Mouse (Mus musculus) kidney, postnatal 14 days (tissue): ENCODE measurements around the gene Dnmt3b.

Experiments used
- DNase-seq: peaks from one replicate; pipeline ENCODE4 v3.0.0; 2022; ENCODE audit warnings: mixed read lengths

Gene Dnmt3b

DNA sequence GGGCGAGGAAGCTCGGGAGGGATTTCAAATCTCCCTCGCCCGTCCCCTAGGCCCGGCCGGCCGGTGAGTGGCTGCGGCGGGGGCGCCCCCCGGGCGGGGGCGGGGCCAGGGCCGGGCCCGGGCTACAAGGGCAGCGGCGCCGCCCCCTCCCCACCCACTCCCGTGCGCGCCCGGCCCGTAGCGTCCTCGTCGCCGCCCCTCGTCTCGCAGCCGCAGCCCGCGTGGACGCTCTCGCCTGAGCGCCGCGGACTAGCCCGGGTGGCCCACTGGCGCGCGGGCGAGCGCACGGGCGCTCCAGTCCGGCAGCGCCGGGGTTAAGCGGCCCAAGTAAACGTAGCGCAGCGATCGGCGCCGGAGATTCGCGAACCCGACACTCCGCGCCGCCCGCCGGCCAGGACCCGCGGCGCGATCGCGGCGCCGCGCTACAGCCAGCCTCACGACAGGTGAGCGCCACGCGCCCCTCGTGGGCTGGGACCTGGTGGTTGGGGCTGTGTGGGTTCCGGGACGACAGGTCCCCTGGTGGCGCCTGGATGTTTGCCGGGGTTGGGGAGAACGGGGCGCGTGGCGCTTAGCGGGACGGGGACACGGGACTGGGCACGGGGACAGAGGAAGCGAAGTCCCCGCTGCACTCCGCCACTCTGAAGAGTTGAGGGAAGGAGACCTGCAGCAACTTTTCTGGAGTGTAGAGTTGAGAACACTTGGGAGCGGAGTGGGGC, at the start of gene Dnmt3b:
Gene Dnmt3b, plus strand, starts transcription at position 153 of the 716 bp plus-strand sequence.
- DNase-seq = peak; percentile 85

DNA sequence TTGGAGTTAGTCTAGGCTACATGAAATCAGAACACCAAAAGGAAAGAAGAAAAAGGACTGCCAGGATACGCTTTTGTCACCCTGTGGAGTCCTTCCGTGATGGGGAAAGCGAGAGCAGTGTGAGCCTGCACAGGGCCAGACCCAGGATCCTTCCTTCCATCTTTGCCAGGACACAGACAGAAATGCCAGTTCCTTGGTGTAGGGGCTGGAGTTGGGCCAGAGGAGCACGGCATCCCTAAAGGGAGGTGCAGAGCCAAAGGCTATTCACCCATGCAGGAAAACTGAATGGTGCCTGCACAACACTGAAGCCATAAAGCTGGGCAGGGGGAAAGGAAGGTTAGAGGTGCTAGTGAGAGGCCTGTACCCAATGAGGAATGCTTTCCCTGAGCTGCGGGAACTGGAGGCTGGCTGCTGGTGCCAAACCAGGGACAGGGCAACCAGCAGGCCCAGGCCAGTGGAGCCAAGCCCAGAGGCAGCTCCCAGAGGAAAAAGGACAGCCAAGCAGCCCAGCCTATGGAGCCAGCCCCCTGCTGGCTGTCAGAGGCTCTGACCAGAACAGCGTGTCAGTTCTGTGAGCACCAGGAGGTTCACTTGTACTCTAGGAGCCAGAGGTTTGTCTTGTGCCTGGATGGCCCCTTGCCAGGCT, 49.1 kb upstream of the Dnmt3b start:
- peak; percentile 90 for DNase-seq

GRCm38 (mm10) chr2:153600667-153601648, 48.3 kb upstream of the Dnmt3b start:
- DNase-seq = peak; percentile 67

DNA sequence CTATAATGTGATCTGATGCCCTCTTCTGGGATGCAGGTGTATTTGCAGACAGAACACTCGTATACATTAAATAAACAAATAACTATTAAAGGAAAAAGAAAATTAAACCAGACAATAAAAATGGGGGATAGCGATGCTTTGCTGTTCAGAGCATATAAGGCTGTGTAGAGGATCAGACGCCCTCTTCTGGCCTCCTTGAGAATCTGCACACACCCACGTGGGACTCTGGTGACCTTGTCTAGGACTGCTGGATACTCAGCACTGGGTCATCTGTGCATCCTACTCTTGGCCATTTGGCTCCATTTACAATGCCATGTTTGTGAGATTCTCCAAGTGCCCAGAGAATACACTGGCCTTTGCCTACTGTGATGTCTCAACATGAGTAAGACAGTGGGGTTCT, 45.5 kb upstream of the Dnmt3b start:
- DNase-seq = no peak

GRCm38 (mm10) chr2:153606421-153606820, 42.8 kb upstream of the Dnmt3b start:
- DNase-seq = no peak

DNA sequence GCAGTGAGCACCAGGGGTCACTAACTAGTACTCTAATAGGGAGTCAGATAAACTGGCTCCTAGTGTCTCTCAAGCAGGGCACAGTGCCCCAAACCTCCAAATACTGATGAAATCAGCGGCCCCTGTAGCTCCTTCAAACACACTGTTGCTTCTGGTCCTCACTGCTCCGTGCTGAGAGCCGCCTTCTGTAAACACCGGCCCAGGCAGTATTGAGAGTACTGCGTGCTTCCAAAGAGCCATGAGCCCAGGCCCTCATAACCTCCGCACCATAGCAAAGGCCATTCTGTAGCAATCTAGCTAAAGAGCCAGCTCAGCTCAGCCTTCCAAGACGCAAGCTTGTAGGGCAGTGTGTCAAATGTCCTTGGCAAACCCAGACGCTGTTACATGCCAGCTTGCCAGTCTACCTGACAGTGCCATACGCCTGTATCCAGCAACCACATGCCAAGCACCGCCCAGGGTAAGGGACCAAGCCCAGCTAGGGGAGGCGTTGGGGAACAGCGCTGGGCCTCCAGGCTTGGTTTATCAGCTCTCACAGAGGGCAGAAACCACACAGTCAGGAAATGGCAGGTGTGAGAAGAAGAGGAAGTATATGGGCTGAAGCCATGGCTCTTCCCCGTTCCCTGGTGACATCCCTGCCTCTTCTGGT, 41.3 kb upstream of the Dnmt3b start:
- DNase-seq = peak; percentile 34

GRCm38 (mm10) chr2:153609058-153609457, 40.2 kb upstream of the Dnmt3b start:
- peak; percentile 50 for DNase-seq

- peak; percentile 93 for DNase-seq
Measured at GRCm38 (mm10) chr2:153609548-153609947, 39.7 kb upstream of the Dnmt3b start.

GRCm38 (mm10) chr2:153610426-153611240, 38.6 kb upstream of the Dnmt3b start:
- DNase-seq = peak; percentile 50

GRCm38 (mm10) chr2:153611241-153611630, 38.0 kb upstream of the Dnmt3b start:
- DNase-seq = no peak

DNA sequence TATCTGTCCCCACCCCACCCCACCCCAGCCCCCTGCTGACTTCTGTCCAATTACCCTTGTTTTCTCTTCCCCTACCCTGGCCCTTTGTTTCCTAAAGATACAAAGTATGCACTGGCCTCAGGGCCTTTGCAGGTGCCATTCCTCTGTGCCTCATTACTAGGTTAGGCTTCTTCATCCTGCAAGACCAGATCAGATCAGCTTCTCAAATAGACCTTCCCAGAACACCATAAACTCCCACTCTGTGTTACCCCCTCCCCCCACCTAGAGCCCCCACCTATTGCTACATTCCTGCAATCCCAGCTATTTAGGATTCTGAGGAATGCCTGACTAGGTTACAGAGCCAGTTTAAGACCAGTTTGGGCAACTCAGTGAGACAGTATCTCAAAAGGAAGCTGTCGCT, 37.5 kb upstream of the Dnmt3b start:
- DNase-seq = no peak

GRCm38 (mm10) chr2:153612594-153613281, 36.5 kb upstream of the Dnmt3b start:
- peak; percentile 48 for DNase-seq

DNA sequence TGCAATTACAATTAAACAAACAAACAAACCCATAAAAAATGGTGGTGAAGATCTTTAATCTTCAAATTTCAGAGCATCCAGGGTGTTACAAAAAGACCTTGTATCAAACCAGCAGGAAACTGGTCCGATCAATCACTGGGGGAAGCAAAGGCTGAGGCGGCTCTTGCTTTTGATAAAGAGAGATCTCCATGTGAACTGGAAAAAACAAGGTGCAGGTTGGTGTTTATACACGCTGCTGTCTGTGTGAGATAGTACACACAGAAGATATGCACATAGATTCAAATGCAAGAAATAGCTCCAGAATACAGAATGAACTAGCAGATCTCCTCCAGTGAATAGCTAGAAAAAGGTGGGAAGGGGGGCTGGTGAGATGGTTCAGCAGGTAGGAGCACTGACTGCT, 32.4 kb upstream of the Dnmt3b start:
- no peak for DNase-seq

DNA sequence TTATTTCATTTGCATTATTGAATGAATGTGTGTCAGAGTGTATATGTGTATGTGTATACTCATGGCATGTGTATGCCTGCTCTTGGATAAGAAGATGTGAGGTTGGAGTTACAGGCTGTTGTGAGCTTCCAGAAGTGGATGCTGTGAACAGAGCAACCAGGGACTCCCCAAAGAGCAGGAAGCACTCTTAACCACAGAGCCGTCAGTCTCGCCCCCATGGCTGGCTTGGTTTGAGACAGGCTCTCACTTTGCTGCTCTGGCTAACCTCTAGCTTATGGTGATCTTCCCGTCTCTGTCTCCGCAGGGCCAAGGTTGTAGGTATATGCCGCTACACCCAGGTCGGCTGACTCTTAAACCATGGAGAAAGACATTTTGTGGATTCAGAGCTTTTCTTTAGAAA, 30.8 kb upstream of the Dnmt3b start:
- DNase-seq = no peak

DNA sequence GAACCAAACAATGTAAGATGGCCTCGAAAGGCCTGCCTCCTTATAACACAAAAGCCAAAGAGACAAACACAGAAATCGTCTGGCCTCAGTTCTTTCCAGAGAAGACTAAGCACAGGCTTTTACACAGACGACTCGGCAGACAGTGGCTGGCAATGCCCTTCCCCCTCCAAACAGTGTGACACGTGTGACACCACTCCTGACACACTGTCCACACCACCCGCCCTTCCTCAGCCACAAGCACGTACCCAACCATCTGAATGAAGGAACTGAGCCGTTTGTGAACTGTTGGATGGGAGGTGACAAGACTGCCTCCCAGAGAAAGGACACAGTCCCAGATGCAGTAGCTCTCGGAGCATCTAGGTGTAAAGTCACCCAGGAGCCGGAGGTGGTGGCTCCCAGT, 30.4 kb upstream of the Dnmt3b start:
- no peak for DNase-seq

GRCm38 (mm10) chr2:153622449-153622848, 26.8 kb upstream of the Dnmt3b start:
- DNase-seq = no peak

DNA sequence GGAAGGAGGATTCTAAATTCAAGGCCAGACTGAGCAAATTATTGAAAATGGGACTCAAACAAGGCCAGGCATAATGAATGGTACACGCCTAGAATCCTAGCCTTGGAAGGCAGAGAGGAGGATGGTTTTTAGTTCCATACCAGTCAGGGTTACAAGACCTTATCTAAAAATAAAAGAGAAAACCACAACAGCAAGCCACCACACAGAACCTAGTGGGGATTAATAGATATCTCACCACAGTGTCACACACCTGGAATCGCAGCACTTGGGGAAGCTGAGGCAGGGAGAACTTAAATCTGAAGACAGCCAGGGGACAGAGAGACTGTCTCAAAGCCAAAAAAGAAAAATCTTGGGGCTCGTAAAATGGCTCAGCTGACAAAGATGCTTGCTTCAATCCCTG, 18.3 kb upstream of the Dnmt3b start:
- no peak for DNase-seq

DNA sequence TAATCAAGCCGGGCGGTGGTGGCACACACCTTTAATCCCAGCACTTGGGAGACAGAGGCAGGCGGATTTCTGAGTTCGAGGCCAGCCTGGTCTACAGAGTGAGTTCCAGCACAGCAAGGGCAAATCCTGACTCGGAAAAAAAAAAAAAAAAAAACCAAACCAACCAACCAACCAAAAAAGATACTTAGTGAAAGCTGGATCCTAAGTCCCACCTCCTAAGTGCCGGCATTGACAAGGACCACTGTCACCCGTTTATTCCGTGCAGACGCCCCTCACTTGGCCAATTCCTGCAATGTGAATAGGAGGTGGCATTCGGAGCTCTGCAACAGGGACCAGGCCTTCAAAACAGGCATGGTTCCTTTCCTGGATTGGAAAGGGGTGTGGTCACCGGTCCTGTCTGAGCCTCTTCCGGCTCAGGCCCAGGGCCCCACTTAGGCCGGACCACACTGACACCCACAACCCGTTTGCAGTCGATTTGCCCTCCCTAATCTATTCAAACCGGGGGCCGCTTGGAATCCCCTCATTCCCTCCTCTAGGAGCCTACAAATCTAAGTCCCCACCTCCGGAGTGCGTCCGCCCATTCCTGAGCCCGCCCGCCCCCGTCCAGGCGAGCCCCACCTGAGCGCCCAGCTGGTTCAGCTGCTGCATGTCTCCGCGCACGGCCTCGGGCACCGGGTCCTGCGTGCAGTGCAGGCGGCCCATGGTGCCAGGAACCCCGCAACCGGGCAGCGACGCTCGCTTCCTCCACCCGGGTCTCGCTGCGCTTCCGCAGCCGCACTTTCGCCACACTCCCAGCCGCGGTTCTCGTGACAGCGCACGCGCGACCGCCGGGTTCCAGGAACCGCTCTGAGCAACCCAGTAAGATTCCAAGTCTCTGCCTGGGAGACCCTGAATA, 17.0 kb upstream of the Dnmt3b start, which contains the start of gene Commd7:
Gene Commd7, minus strand, starts transcription at position 806 of the 895 bp plus-strand sequence.
- DNase-seq = peak; percentile 92

GRCm38 (mm10) chr2:153632871-153633226, 16.4 kb upstream of the Dnmt3b start:
- DNase-seq = no peak

DNA sequence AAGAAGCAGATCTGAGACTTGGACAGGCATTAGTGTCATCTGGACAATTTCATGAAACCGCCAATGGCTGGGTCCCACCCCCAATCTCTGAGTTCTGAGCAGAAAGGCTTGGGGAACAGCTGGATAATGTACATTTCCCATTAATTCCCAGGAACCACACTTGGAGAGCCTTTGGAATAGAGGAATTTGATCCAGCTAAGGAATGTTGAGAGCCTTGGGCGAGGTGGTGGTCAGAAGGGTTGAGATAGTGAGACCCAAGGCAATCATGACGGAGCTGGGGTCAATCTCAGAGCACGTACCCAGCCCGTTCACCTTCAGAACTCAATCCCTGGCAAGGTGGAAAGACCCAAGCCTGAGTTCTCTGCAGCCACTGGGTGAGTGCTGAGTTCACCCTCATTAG, 16.0 kb upstream of the Dnmt3b start:
- DNase-seq = no peak
